Mouse (Mus musculus): ENCODE results near the gene Sprr2d. TPM values are rescaled to one million over a fixed set of nuclear protein-coding genes. Genes with fewer than 3 reads are reported as not detected.

Gene Sprr2d
- polyA plus RNA-seq (2012; rRNA removed) = not detected in 2 replicates

DNA sequence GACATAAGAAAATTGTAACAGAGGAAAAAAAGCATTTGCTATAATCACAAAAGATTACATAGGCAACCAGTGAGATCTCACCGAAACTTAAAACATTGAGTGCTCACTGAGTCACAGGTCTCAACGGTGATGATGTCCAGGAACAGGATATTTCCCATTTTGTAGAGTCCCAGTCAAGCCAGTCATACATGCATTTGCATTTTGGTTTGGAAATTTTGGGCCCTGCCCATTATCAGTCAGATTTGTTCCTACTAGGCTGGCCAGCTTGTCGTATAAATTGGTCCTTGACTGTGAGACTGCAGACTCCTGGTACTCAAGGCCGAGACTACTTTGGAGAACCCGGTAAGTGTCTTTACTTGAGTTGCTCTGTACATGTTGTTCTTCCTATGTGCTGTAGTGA lies at the start of gene Sprr2d:
Gene Sprr2d (plus strand): TSS at position 301 of the 400 bp plus-strand sequence.
- no peaks in the 10 kb centered on the region for H3K27me3 ChIP-seq (ENCODE audit: control insufficient read depth, insufficient read depth, low read length)
- TF ChIP-seq POLR2A (IDR thresholded peaks at IDR 0.05; ENCODE audit: low read depth, low read length) = no peak
- no peak for TF ChIP-seq CTCF (IDR thresholded peaks at IDR 0.05; ENCODE audit: extremely low read depth, insufficient read depth, insufficient read length, insufficient replicate concordance)
- no peaks in the 10 kb centered on the region for H3K4me1 ChIP-seq (ENCODE audit: control insufficient read depth, insufficient read depth, insufficient read length)
- WGBS = 88% methylated on average over 5 of the region's 5 CpGs
- DNase-seq (ENCODE audit: low read depth in 1 of 2, low spot score in 2 of 2) = no peak
- no peak within 1 kb of the TSS for H3K4me3 ChIP-seq (ENCODE audit: extremely low read depth, insufficient read depth, insufficient read length)
- H3K36me3 ChIP-seq (ENCODE audit: control insufficient read depth, insufficient read depth, low read length) = no peaks in the 10 kb centered on the region
- no peak within 1 kb of the TSS for H3K27ac ChIP-seq (ENCODE audit: insufficient read depth, low read length)

GRCm38 (mm10) chr3:92307406-92307805 lies 31.5 kb upstream of the Sprr2d start:
- Histone ChIP-seq H3K4me1 (ENCODE audit: control insufficient read depth, insufficient read depth, insufficient read length) (no peaks in the 10 kb centered on the region), H3K27me3 (ENCODE audit: control insufficient read depth, insufficient read depth, low read length) (no peaks in the 10 kb centered on the region), H3K27ac (ENCODE audit: insufficient read depth, low read length) (no peak overlapping the region), H3K36me3 (ENCODE audit: control insufficient read depth, insufficient read depth, low read length) (no peaks in the 10 kb centered on the region), H3K4me3 (ENCODE audit: extremely low read depth, insufficient read depth, insufficient read length) (no peak overlapping the region)
- TF ChIP-seq CTCF (IDR thresholded peaks at IDR 0.05; ENCODE audit: extremely low read depth, insufficient read depth, insufficient read length, insufficient replicate concordance) = no peak
- TF ChIP-seq POLR2A (IDR thresholded peaks at IDR 0.05; ENCODE audit: low read depth, low read length) = no peak
- 86% methylated on average over 1 of the region's 1 CpGs for WGBS
- DNase-seq (ENCODE audit: low read depth in 1 of 2, low spot score in 2 of 2) = no peak

GRCm38 (mm10) chr3:92316320-92316719 lies 22.6 kb upstream of the Sprr2d start, which contains the start of gene Sprr2b:
Sprr2b (plus strand) TSS chr3:92316620.
- no peak within 1 kb of the TSS for H3K27ac ChIP-seq (ENCODE audit: insufficient read depth, low read length)
- no peak within 1 kb of the TSS for H3K4me3 ChIP-seq (ENCODE audit: extremely low read depth, insufficient read depth, insufficient read length)
- no peaks in the 10 kb centered on the region for H3K4me1 ChIP-seq (ENCODE audit: control insufficient read depth, insufficient read depth, insufficient read length)
- H3K27me3 ChIP-seq (ENCODE audit: control insufficient read depth, insufficient read depth, low read length) = no peaks in the 10 kb centered on the region
- no peak for DNase-seq (ENCODE audit: low read depth in 1 of 2, low spot score in 2 of 2)
- TF ChIP-seq POLR2A (IDR thresholded peaks at IDR 0.05; ENCODE audit: low read depth, low read length) (no peak), CTCF (IDR thresholded peaks at IDR 0.05; ENCODE audit: extremely low read depth, insufficient read depth, insufficient read length, insufficient replicate concordance) (no peak)
- WGBS = 76% methylated on average over 2 of the region's 2 CpGs
- no peaks in the 10 kb centered on the region for H3K36me3 ChIP-seq (ENCODE audit: control insufficient read depth, insufficient read depth, low read length)

DNA sequence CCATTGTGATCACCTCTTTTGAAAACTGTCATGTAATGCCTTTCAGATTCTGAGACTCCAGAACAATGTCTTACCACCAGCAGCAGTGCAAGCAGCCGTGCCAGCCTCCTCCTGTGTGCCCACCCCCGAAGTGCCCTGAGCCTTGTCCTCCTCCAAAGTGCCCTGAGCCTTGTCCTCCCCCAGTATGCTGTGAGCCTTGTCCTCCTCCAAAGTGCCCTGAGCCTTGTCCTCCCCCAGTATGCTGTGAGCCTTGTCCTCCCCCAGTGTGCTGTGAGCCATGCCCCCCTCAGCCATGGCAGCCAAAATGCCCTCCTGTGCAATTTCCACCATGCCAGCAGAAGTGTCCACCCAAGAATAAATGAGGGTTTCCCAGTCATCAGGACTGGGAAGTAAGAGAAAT lies 21.6 kb upstream of the Sprr2d start:
- TF ChIP-seq POLR2A (IDR thresholded peaks at IDR 0.05; ENCODE audit: low read depth, low read length) (no peak), CTCF (IDR thresholded peaks at IDR 0.05; ENCODE audit: extremely low read depth, insufficient read depth, insufficient read length, insufficient replicate concordance) (no peak)
- Histone ChIP-seq H3K4me3 (ENCODE audit: extremely low read depth, insufficient read depth, insufficient read length) (no peak overlapping the region), H3K4me1 (ENCODE audit: control insufficient read depth, insufficient read depth, insufficient read length) (no peaks in the 10 kb centered on the region), H3K27me3 (ENCODE audit: control insufficient read depth, insufficient read depth, low read length) (no peaks in the 10 kb centered on the region), H3K27ac (ENCODE audit: insufficient read depth, low read length) (no peak overlapping the region), H3K36me3 (ENCODE audit: control insufficient read depth, insufficient read depth, low read length) (no peaks in the 10 kb centered on the region)
- WGBS = 79% methylated on average over 2 of the region's 2 CpGs
- no peak for DNase-seq (ENCODE audit: low read depth in 1 of 2, low spot score in 2 of 2)

DNA sequence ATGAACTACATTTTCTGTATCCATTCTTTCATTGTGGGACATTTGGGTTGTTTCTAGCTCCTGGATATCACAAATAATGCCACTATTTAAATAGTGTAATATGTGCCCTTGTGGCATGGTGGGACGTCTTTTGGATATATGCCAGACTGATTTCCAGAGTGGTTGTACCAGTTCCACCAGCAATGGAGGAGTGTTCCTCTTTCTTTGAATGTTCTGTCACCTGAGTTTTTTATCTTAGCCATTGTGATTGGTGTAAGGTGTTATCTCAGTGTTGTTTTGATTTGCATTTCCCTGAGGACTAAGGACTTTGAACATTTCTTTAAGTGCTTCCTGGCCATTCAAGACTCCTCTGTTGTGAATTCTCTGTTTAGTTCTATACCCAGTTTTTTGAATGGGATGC lies 2.7 kb upstream of the Sprr2d start:
- no peak overlapping the region for H3K27ac ChIP-seq (ENCODE audit: insufficient read depth, low read length)
- no peak for DNase-seq (ENCODE audit: low read depth in 1 of 2, low spot score in 2 of 2)
- H3K4me3 ChIP-seq (ENCODE audit: extremely low read depth, insufficient read depth, insufficient read length) = no peak overlapping the region
- no peaks in the 10 kb centered on the region for H3K27me3 ChIP-seq (ENCODE audit: control insufficient read depth, insufficient read depth, low read length)
- H3K36me3 ChIP-seq (ENCODE audit: control insufficient read depth, insufficient read depth, low read length) = no peaks in the 10 kb centered on the region
- no peaks in the 10 kb centered on the region for H3K4me1 ChIP-seq (ENCODE audit: control insufficient read depth, insufficient read depth, insufficient read length)
- WGBS = 78% methylated on average over 1 of the region's 1 CpGs
- TF ChIP-seq CTCF (IDR thresholded peaks at IDR 0.05; ENCODE audit: extremely low read depth, insufficient read depth, insufficient read length, insufficient replicate concordance) (no peak), POLR2A (IDR thresholded peaks at IDR 0.05; ENCODE audit: low read depth, low read length) (no peak)

DNA sequence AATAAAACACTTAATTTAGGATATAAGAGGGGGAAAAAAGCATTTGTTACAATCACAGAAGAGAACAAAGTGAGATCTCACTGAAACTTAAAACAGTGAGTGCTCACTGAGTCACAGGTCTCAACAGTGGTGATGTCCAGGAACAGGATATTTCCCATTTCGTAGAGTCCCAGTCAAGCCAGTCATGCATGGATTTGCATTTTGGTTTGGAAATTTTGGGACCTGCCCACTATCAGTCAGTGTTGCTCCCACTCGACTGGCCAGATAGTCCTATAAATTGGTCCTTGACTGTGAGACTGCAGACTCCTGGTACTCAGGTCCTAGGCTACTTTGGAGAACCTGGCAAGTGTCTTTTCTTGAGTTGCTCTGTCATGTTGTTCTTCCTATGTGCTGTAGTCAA lies 12.9 kb downstream of the Sprr2d start, which contains the start of gene Sprr2e:
Gene Sprr2e (plus strand): TSS at position 301 of the 400 bp plus-strand sequence.
- no peak within 1 kb of the TSS for H3K27ac ChIP-seq (ENCODE audit: insufficient read depth, low read length)
- H3K27me3 ChIP-seq (ENCODE audit: control insufficient read depth, insufficient read depth, low read length) = no peaks in the 10 kb centered on the region
- H3K36me3 ChIP-seq (ENCODE audit: control insufficient read depth, insufficient read depth, low read length) = no peaks in the 10 kb centered on the region
- WGBS = 80% methylated on average over 2 of the region's 2 CpGs
- no peaks in the 10 kb centered on the region for H3K4me1 ChIP-seq (ENCODE audit: control insufficient read depth, insufficient read depth, insufficient read length)
- no peak within 1 kb of the TSS for H3K4me3 ChIP-seq (ENCODE audit: extremely low read depth, insufficient read depth, insufficient read length)
- DNase-seq (ENCODE audit: low read depth in 1 of 2, low spot score in 2 of 2) = no peak
- TF ChIP-seq POLR2A (IDR thresholded peaks at IDR 0.05; ENCODE audit: low read depth, low read length) = no peak

DNA sequence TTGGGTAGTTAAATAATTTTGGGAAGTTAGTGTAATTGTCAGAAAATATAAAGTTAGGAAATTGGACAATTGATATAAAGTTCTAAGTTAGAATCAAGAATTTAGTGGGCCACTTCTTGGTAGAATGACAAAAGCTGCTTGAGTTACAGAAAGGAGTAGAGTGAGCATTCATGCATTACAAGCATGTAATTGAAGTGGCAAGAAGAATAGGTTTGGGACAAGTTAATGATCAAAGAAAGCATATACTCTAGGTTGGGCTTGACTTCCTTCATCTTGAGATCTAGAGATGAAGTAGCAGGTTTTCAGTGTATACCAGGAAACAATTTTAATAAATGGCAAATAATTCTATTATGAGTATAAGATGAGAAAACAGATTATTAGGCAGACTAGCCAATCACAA lies 22.7 kb downstream of the Sprr2d start:
- no peak overlapping the region for H3K4me3 ChIP-seq (ENCODE audit: extremely low read depth, insufficient read depth, insufficient read length)
- H3K27ac ChIP-seq (ENCODE audit: insufficient read depth, low read length) = no peak overlapping the region
- H3K27me3 ChIP-seq (ENCODE audit: control insufficient read depth, insufficient read depth, low read length) = no peaks in the 10 kb centered on the region
- no peaks in the 10 kb centered on the region for H3K36me3 ChIP-seq (ENCODE audit: control insufficient read depth, insufficient read depth, low read length)
- no peak for DNase-seq (ENCODE audit: low read depth in 1 of 2, low spot score in 2 of 2)
- TF ChIP-seq POLR2A (IDR thresholded peaks at IDR 0.05; ENCODE audit: low read depth, low read length) (no peak), CTCF (IDR thresholded peaks at IDR 0.05; ENCODE audit: extremely low read depth, insufficient read depth, insufficient read length, insufficient replicate concordance) (no peak)
- no peaks in the 10 kb centered on the region for H3K4me1 ChIP-seq (ENCODE audit: control insufficient read depth, insufficient read depth, insufficient read length)

Measured in spleen, adult 2 months (tissue).